Mouse (Mus musculus) NIH3T3 (cell line): ENCODE data around the gene Zxdc.

Source experiments
- DNase-seq: peaks from one replicate; pipeline ENCODE4 v3.0.0-alpha.2; 2012; ENCODE audit warnings: low read depth

Zxdc gene

GRCm38 (mm10) chr6:90377708-90378107, 8.4 kb downstream of the Zxdc start:
- no peak for DNase-seq

GRCm38 (mm10) chr6:90381465-90381864, 12.2 kb downstream of the Zxdc start:
- DNase-seq = peak; percentile 31

GRCm38 (mm10) chr6:90390629-90391028, 21.3 kb downstream of the Zxdc start:
- no peak for DNase-seq

- no peak for DNase-seq
These were observed 24.7 kb downstream of the Zxdc start for GRCm38 (mm10) chr6:90393948-90394347.

GRCm38 (mm10) chr6:90395751-90396150, 26.5 kb downstream of the Zxdc start:
- no peak for DNase-seq

- no peak for DNase-seq
These were observed 28.0 kb downstream of the Zxdc start for GRCm38 (mm10) chr6:90397291-90397690.

- DNase-seq = no peak
These were observed 39.3 kb downstream of the Zxdc start for GRCm38 (mm10) chr6:90408632-90409031.

GRCm38 (mm10) chr6:90410972-90411371, 41.7 kb downstream of the Zxdc start:
- no peak for DNase-seq

GRCm38 (mm10) chr6:90411926-90412325, 42.6 kb downstream of the Zxdc start:
- no peak for DNase-seq

- peak; percentile 53 for DNase-seq
These were observed 53.3 kb downstream of the Zxdc start for GRCm38 (mm10) chr6:90422565-90422964.

GRCm38 (mm10) chr6:90425361-90425760, 56.1 kb downstream of the Zxdc start:
- no peak for DNase-seq

- peak; percentile 75 for DNase-seq
These were observed 56.7 kb downstream of the Zxdc start for GRCm38 (mm10) chr6:90426003-90426402.

- peak; percentile 91 for DNase-seq
These were observed 59.2 kb downstream of the Zxdc start, which contains the start of gene Cfap100 for GRCm38 (mm10) chr6:90428380-90428974. TSS of gene Cfap100 (minus strand) at chr6:90428797.

- no peak for DNase-seq
These were observed 60.6 kb downstream of the Zxdc start for GRCm38 (mm10) chr6:90429911-90430310.

- peak; percentile 27 for DNase-seq
These were observed 62.2 kb downstream of the Zxdc start for GRCm38 (mm10) chr6:90431487-90431886.

GRCm38 (mm10) chr6:90434687-90435086, 65.4 kb downstream of the Zxdc start:
- no peak for DNase-seq

GRCm38 (mm10) chr6:90435195-90435618, 65.9 kb downstream of the Zxdc start:
- DNase-seq = peak; percentile 90

- DNase-seq = no peak
These were observed 67.1 kb downstream of the Zxdc start for GRCm38 (mm10) chr6:90436192-90436907.

GRCm38 (mm10) chr6:90437041-90437440, 67.7 kb downstream of the Zxdc start:
- DNase-seq = no peak

GRCm38 (mm10) chr6:90446883-90447282, 77.6 kb downstream of the Zxdc start:
- DNase-seq = no peak

- peak; percentile 89 for DNase-seq
These were observed 80.9 kb downstream of the Zxdc start for GRCm38 (mm10) chr6:90450179-90450578.

GRCm38 (mm10) chr6:90450697-90451096, 81.4 kb downstream of the Zxdc start:
- DNase-seq = no peak

- DNase-seq = no peak
These were observed 82.2 kb downstream of the Zxdc start for GRCm38 (mm10) chr6:90451512-90451911.

GRCm38 (mm10) chr6:90452603-90453002, 83.3 kb downstream of the Zxdc start:
- DNase-seq = no peak
